Comparison of ENCODE assay signal across 9 mouse cellular contexts in the genomic region with DNA sequence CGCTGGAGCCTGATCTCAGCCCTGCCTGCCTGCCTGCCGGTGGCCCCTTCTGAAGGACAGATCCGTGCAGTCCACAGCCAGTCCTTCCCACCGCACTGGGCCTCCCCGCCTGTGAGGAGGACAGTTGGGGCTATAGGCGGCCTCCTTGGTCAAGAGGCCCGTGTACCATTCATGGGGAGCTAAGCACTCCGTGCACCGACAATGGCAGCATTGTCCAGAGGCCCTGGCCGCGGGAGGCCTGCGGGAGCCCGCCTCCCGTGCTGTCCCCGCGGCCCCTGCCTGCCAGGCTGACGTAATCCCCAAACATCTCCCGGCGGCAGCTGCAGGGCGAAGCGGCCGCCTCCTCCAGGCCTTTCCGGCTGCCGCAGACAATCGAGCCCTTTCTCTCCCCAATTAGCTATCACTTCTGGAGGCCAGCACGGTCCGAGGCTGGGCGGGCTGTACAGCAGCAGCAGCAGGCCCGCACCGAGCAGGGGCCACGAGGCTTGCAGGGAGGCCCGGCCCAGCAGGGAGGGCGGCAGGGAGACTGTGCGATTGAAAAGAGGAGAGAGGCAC. TPM values are rescaled to one million over a fixed set of nuclear protein-coding genes. Genes with fewer than 3 reads are reported as not detected.
A peak's percentile ranks its signal among the peaks of the same experiment; 100 is the strongest.
DNase-seq lines count a peak whose midpoint lies in the region; ATAC-seq lines count a peak whose summit lies in the region.
"Had no signal": no experiment of that assay in that cellular context is flagged by ENCODE, and none has a peak within 500 bp of the region (broad histone marks: within the 10 kb centered on the region; RNA-seq: fewer than 3 reads in every experiment).

No protein-coding gene starts in this region.

- H3K36me3 ChIP-seq in embryonic facial prominence, embryonic 10.5 days (replicated peaks), result no peaks in the 10 kb centered on the region
- no peaks in the 10 kb centered on the region for H3K36me3 ChIP-seq in limb, embryonic 12.5 days
- H3K36me3 ChIP-seq in midbrain, embryonic 11.5 days (ENCODE audit: control insufficient read depth, insufficient read depth, low read length), result no peaks in the 10 kb centered on the region
- no peaks in the 10 kb centered on the region for H3K36me3 ChIP-seq in stomach, embryonic 14.5 days (ENCODE audit: control insufficient read depth, insufficient read depth, low read length)

- no peaks in the 10 kb centered on the region for H3K27me3 ChIP-seq in embryonic facial prominence, embryonic 10.5 days (replicated peaks; ENCODE audit: low read depth, poor library complexity, severe bottlenecking)
- H3K27me3 ChIP-seq in limb, embryonic 12.5 days, result no peaks in the 10 kb centered on the region
- H3K27me3 ChIP-seq in midbrain, embryonic 11.5 days (ENCODE audit: control insufficient read depth, insufficient read depth, low read length), result no peaks in the 10 kb centered on the region
- no peaks in the 10 kb centered on the region for H3K27me3 ChIP-seq in stomach, embryonic 14.5 days (ENCODE audit: control insufficient read depth, insufficient read depth, low read length)

- H3K4me2 ChIP-seq in limb, embryonic 12.5 days, result peak overlapping the region; percentile 46
- peak overlapping the region; percentile 4; the same call in 1 of the 2 replicates for H3K4me2 ChIP-seq in midbrain, embryonic 11.5 days
- H3K4me2 ChIP-seq in stomach, embryonic 14.5 days (replicated peaks; ENCODE audit: low read depth, low read length), result peak overlapping the region; percentile 43

- peak overlapping the region; percentile 97 for H3K27ac ChIP-seq in embryonic facial prominence, embryonic 10.5 days (replicated peaks)
- H3K27ac ChIP-seq in limb, embryonic 12.5 days, result peak overlapping the region; percentile 99
- peak overlapping the region; percentile 99 for H3K27ac ChIP-seq in midbrain, embryonic 11.5 days (ENCODE audit: low read depth, low read length)
- H3K27ac ChIP-seq in stomach, embryonic 14.5 days (ENCODE audit: low read length), result peak overlapping the region; percentile 95

- under 1% methylated on average over 34 of the region's 34 CpGs for WGBS in embryonic facial prominence, embryonic 10.5 days
- 1% methylated on average over 34 of the region's 34 CpGs for WGBS in limb, embryonic 12.5 days
- under 1% methylated on average over 32 of the region's 34 CpGs for WGBS in midbrain, embryonic 11.5 days
- WGBS in stomach, embryonic 14.5 days, result 1% methylated on average over 34 of the region's 34 CpGs

- DNase-seq in adrenal gland, postnatal 4 days (ENCODE audit: low spot score in 2 of 2), result peak; percentile 31 to 34
- DNase-seq in embryonic facial prominence, embryonic 10.5 days (ENCODE audit: low spot score), result peak; percentile 91
- DNase-seq in heart, adult 11 months, result peak; percentile 98
- DNase-seq in kidney, adult 11 months, result peak; percentile 44
- DNase-seq in midbrain, embryonic 11.5 days (ENCODE audit: low spot score, missing footprints), result peak; percentile 98
- no peak for DNase-seq in spleen, postnatal 36 days (ENCODE audit: low spot score in 2 of 2)

- H3K9me3 ChIP-seq in embryonic facial prominence, embryonic 10.5 days, result peaks cover 7% of the 10 kb centered on the region; the same call in 1 of the 2 replicates
- peaks cover 4% of the 10 kb centered on the region for H3K9me3 ChIP-seq in limb, embryonic 12.5 days
- H3K9me3 ChIP-seq in midbrain, embryonic 11.5 days (ENCODE audit: control insufficient read depth, low read length), result no peaks in the 10 kb centered on the region
- peaks cover 3% of the 10 kb centered on the region; the same call in 1 of the 2 replicates for H3K9me3 ChIP-seq in stomach, embryonic 14.5 days (ENCODE audit: control insufficient read depth, low read depth, low read length)

- peak overlapping the region; percentile 62 for H3K9ac ChIP-seq in limb, embryonic 12.5 days (replicated peaks)
- peak overlapping the region; percentile 62 for H3K9ac ChIP-seq in midbrain, embryonic 11.5 days (ENCODE audit: low read length)
- H3K9ac ChIP-seq in stomach, embryonic 14.5 days (replicated peaks; ENCODE audit: low read depth, low read length), result peak overlapping the region; percentile 41

- peak overlapping the region; percentile 46 for H3K4me3 ChIP-seq in embryonic facial prominence, embryonic 10.5 days
- 0 out of 2 replicates have a peak overlapping the region, but pooled peaks have one; percentile 10 for H3K4me3 ChIP-seq in limb, embryonic 12.5 days (replicated peaks)
- H3K4me3 ChIP-seq in midbrain, embryonic 11.5 days (ENCODE audit: low read depth, low read length), result no peak overlapping the region
- peak overlapping the region; percentile 11; the same call in 1 of the 2 replicates for H3K4me3 ChIP-seq in stomach, embryonic 14.5 days (ENCODE audit: low read depth, low read length)
- H3K4me3 ChIP-seq: erythroblast, embryonic 14.5 days had no signal

- peaks cover 41% of the 10 kb centered on the region for H3K4me1 ChIP-seq in embryonic facial prominence, embryonic 10.5 days
- peaks cover 38% of the 10 kb centered on the region for H3K4me1 ChIP-seq in limb, embryonic 12.5 days (replicated peaks)
- H3K4me1 ChIP-seq in midbrain, embryonic 11.5 days (ENCODE audit: control insufficient read depth, insufficient read depth, low read length), result peaks cover 36% of the 10 kb centered on the region
- H3K4me1 ChIP-seq in stomach, embryonic 14.5 days (ENCODE audit: control insufficient read depth, insufficient read depth, low read length), result peaks cover 22% of the 10 kb centered on the region

- ATAC-seq in limb, embryonic 12.5 days (ENCODE audit: insufficient number of reproducible peaks, insufficient read depth, low FRiP score, low TSS enrichment, low read depth), result peak; percentile 94
- peak; percentile 95 for ATAC-seq in midbrain, embryonic 11.5 days (ENCODE audit: low FRiP score)
- peak; percentile 87 for ATAC-seq in stomach, embryonic 14.5 days (ENCODE audit: insufficient number of reproducible peaks, insufficient read depth, low FRiP score, low read depth)

RNA-seq across cellular contexts. Expression of a gene that starts 1.8 kb away (rescaled TPM):
- under 1 TPM in 1 of 2 experiments, not detected in 1; 0.45 TPM for total RNA-seq in adrenal gland, postnatal 4 days (2021)
- polyA plus RNA-seq in embryonic facial prominence, embryonic 10.5 days (2016; fragmentation: Nextera tagmentation; extraction: Ambion mirVana), result 0.72 TPM in 1 of 2 replicates, not detected in the other
- 0.41 TPM in 1 of 2 replicates, not detected in the other for polyA plus RNA-seq in limb, embryonic 12.5 days (2016; fragmentation: Nextera tagmentation; extraction: Ambion mirVana)
- polyA plus RNA-seq in midbrain, embryonic 11.5 days (2014; fragmentation: Nextera tagmentation; extraction: Ambion mirVana), result 0.49 TPM in 1 of 2 replicates, not detected in the other
- 0.71 and 0.88 TPM in 2 replicates for polyA plus RNA-seq in stomach, embryonic 14.5 days (2014; fragmentation: Nextera tagmentation; extraction: Ambion mirVana)
- polyA plus RNA-seq: erythroblast, embryonic 14.5 days had no signal

Comparison
In these comparisons a context has a peak if more than half of its experiments do, and no peak if none do; other contexts are left out.
1. DNase-seq: peak in adrenal gland, postnatal 4 days (2 of 2), embryonic facial prominence, embryonic 10.5 days (single experiment), heart, adult 11 months (single experiment), kidney, adult 11 months (single experiment) and midbrain, embryonic 11.5 days (single experiment); none in spleen, postnatal 36 days (0 of 2).
2. Peak in every context shown above with its lines, with median percentiles within 50 percentile points of each other: H3K27ac ChIP-seq, ATAC-seq, H3K4me2 ChIP-seq and H3K9ac ChIP-seq.